Mouse (Mus musculus): ENCODE measurements around the gene Msn.

The Msn gene

GRCm38 (mm10) chrX:96095509-96096499 lies at the start of gene Msn:
TSS of gene Msn (plus strand) at chrX:96096042.
- DNase-seq: peak; percentile 2

- DNase-seq: no peak
Measured at GRCm38 (mm10) chrX:96052798-96053197, 43.0 kb upstream of the Msn start.

DNA sequence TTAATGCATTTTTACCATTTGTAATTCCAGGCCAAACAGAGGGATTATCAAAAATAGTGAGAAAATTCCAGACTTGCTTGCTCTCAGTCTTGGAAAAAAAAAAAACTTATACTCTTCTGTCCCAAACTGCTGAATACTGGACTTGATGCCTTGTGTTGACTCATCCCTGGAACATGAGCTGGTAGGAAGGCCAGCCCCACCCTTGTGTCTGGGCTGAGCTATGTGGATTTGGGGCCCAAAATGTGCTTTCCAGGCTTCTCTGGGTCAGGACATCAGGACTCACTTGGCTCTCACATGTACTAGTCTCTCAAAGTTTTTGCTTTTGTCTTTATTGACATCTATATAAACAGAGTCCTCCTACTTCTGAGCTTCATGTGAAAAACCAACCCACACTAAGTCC lies 18.1 kb upstream of the Msn start:
- no peak for DNase-seq

DNA sequence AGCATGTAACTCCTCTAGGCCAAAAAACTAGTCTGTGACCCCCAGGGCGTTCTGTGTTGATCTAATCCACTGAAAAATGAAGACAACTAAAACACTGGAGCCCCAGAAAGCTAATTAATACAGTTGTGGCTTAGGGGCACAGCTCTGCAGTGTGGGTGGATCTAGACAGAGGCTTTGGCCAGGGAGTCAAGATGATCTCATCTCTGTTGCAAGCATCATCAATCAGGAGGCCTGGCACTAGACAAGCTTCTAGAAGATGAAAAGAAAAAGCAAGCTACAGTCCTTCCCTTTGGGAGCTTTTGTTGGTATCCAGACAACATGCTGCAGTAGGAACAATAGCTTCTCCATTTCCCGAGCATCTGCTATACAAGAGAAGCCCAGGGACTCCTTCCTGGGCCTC lies 9.6 kb upstream of the Msn start:
- no peak for DNase-seq

DNA sequence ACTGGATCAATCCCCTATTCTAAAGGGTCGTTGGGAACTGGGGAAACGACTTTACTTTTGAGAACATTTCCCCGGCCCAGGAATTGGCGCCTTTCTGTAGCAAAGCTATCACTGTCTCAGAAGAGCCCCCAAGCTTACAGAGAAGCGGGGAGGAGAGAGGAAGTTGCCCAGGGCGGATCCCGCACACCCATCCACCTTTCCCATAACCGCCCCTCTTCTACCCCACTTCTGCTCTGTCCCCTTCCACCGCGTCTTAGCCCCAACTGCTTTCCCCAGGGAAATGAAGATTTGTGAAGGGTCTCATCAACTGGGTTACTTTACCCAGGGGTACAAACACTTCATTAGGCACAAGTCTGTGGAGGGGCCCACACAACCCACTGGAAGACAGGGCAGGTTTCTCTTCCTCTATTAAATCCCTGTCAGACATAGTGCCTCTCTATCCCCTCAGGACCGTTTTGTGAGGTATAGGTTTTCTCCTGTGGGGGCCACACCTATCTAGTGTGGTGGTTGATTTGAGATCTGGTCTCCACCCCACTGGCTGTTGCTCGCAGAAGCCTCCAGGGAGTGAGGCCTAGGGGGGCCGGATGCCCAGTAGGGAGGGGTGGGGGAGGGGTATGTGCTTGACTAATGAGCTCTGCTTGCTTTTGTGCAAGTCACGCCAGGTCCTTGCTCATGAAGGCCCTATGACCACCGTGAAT lies 820 bp downstream of the Msn start:
- DNase-seq: no peak

GRCm38 (mm10) chrX:96097491-96097970 lies 1.7 kb downstream of the Msn start:
- no peak for DNase-seq

DNA sequence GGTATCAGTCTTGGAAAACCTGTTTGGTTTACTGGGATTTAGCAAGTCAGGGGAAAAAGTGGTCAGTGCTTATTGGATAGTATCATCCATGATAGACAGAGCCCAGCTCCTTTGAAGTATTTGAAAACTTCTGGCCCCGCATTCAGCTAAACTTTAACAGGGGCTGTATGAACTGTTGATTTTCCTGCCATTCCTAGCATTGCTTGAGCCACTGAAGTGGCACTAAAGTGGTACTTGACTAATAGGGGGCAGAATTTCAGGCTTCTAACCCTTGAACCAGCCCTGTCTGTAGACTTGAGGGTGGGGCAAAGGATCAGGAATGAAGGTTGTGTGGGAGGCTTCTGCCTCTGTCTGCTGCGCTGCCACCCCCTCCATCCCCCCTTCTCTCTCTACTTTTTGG lies 3.2 kb downstream of the Msn start:
- DNase-seq: no peak

- peak; percentile 10 for DNase-seq
Measured at GRCm38 (mm10) chrX:96107427-96108291, 11.8 kb downstream of the Msn start.

DNA sequence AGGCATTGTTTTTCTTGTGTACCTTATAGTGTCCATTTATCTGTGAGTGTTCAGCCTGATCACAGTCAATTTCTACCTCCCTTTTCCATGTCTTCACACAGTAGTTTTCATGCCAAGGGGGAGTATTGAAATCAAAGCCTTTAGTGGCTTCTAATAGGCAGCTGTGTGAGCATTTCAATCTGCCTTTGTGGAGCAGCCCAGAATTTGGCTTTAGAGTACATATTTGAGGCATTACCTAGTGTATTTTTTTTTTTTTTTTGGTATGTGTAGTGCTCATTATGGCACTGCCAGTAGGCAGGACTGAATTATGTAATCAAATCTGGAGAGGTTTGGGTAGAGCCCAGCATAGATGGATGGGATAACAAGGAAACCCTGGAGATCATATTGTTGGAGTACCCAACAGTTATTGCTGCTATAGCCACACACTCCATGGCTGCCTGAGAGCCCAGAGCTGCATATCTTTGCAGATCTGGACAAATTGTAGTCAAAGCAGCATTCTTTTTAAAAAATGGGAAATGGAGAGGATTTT lies 17.3 kb downstream of the Msn start:
- no peak for DNase-seq

GRCm38 (mm10) chrX:96115501-96115900 lies 19.7 kb downstream of the Msn start:
- no peak for DNase-seq

GRCm38 (mm10) chrX:96117366-96117765 lies 21.5 kb downstream of the Msn start:
- no peak for DNase-seq

GRCm38 (mm10) chrX:96119997-96120396 lies 24.2 kb downstream of the Msn start:
- no peak for DNase-seq

DNA sequence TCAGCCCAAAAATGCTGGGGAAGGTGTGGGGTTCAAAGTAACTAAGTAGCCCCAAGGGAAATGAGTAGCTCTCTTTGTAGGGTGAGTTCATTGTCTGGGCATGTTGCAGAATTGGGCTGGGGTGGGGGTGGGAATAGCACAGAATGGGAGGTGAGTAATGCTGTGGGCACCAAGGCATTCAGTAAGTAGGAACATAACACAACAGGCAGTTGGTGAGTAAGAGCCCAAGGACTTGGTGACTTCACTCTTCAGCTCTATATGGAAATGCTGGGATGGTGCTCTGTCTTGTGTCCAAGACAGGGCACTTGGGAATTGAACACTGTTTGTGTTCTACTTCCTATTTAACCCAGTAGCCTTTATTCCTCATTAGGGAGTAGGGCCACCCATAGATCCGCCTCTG lies 26.1 kb downstream of the Msn start:
- no peak for DNase-seq

DNA sequence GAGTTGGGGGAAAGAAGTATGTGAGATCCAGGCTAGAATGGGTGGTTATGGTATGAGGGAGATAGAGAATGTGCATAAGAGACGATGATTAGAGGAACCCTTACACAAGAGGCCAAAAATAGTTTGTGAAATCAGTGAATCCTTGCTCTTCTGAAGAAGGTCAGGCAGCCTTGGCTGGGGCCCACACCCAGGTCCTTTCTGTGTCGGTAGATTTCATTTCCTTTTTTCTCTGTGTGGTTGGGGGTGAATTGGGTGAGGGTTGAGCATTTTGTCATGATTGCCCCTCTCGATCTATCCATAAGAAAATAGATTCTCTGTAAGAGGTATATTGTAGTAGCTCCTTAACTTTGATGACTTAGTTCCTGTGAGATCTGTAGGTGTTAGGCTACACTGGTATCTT lies 31.0 kb downstream of the Msn start:
- no peak for DNase-seq

GRCm38 (mm10) chrX:96130139-96130538 lies 34.3 kb downstream of the Msn start:
- no peak for DNase-seq

GRCm38 (mm10) chrX:96130663-96131062 lies 34.8 kb downstream of the Msn start:
- DNase-seq: no peak

- no peak for DNase-seq
Measured at GRCm38 (mm10) chrX:96133260-96133659, 37.4 kb downstream of the Msn start.

GRCm38 (mm10) chrX:96134243-96134661 lies 38.4 kb downstream of the Msn start:
- DNase-seq: no peak

DNA sequence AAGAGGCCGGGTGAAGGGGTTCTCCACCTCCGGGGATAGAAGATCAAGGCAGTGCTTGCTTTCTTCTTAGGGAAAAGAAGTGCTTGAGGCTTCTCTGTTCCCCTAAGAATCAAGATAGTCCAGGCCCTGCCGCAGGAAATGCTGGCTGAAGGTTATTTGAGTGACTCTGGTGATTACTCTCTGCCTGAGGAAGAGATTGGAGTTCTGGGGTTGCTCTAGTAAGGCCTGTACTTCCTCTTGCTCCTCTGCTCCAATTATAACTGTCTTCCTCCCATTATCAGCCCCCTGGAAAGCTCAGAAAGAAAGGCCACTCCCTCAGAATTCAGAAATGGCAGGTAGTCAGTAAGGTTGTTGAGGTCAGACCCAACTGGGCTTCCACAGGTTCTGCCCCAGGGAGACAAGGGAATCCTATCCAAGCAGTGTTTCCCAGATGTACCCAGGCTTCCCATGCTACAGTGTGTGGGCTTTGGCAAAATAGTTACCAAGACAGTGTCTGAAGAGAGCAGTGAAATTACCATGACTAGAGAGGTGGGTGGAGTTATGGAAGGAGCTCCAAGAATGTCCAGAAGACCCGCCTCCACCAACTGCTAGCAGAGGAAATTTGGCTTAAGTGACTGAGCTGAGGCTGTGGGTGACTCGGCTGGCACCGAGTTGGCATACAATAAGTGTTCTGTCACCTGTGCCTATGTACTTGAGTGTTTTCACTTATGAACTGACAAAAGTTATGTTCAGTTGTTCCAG lies 39.2 kb downstream of the Msn start:
- DNase-seq: no peak

- no peak for DNase-seq
Measured at GRCm38 (mm10) chrX:96135581-96135980, 39.7 kb downstream of the Msn start.

- no peak for DNase-seq
Measured at GRCm38 (mm10) chrX:96139262-96139661, 43.4 kb downstream of the Msn start.

GRCm38 (mm10) chrX:96144960-96145488 lies 49.2 kb downstream of the Msn start:
- no peak for DNase-seq
